Mouse (Mus musculus) cerebellum, postnatal 14 days (tissue): Measurements from ENCODE around the gene Slc9b1.

ENCODE experiments used
- DNase-seq, 2 experiments: peaks; one replicate each; pipeline ENCODE4 v3.0.0; 2021; ENCODE audit warnings: mixed read lengths in 2 of 2

Slc9b1 gene

DNA sequence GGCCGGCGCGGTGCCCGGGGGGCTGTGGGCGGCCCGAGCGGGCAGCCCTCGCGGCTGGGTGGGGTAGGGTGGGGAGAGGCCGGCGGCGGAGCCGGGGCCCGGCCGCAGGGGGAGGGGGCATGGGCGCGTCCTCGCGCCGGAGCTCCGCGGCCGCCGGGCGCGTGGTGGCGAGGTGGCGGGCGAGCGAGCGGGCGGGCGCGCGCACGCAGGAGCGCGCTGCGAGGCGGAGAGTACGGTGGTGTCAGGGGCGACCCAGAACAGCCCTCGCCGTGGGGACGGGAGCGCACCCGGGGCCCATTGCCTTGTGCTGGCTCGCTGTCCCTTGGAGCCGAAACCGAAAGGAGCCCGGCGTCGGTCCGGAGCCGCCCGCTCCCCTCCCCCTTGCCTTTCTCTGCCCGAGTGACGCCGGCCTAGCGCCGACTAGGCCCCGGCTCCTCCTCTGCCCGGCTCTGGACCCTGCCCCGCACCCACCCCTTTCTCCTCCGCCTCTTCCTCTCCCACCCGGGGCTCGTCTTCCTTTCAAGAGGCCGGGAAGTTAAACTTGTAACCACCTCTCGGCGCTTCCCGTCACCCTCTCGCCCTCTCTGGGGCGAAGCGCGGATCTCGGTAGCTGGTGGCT, 91.2 kb downstream of the Slc9b1 start:
- peak; percentile 84 to 86 for DNase-seq

GRCm38 (mm10) chr3:135439651-135440050, 91.8 kb downstream of the Slc9b1 start:
- no peak for DNase-seq

GRCm38 (mm10) chr3:135440221-135440620, 92.4 kb downstream of the Slc9b1 start:
- DNase-seq, result peak; percentile 29 to 41

DNA sequence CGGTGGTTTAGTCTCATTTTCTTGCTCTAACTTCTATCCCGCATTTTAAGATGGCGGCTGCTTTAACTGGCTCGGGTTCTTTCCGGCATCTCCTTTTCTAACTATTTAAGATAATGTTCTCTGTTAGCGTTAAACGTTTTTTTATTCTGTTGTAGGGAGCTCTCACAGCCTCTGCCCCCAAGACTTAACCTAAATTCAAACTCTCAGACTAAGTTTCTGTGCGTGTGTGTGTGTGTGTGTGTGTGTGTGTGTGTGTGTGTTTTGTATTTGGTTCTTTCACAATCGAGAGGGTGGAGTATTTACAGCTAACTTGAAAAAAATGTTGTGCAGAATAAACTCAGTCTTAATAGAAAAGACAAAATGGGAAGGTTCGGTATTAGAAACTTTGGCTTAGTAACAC, 92.8 kb downstream of the Slc9b1 start:
- DNase-seq, result no peak

- no peak for DNase-seq
These were observed 97.1 kb downstream of the Slc9b1 start for GRCm38 (mm10) chr3:135444930-135445329.
